Mouse (Mus musculus): ENCODE results near the gene Ube4a. TPM values are rescaled to one million over a fixed set of nuclear protein-coding genes. Genes with fewer than 3 reads are reported as not detected.
A peak's percentile ranks its signal among the peaks of the same experiment; 100 is the strongest.

Gene Ube4a
- polyA plus RNA-seq (2012; rRNA removed): 6.1 and 7.6 TPM in 2 replicates
- polyA plus RNA-seq (2014; fragmentation: Nextera tagmentation; extraction: Ambion mirVana): 11.6 and 13.1 TPM in 2 replicates

- TF ChIP-seq CTCF (IDR thresholded peaks at IDR 0.05; ENCODE audit: low read depth): no peak
- no peak for TF ChIP-seq EP300 (IDR thresholded peaks at IDR 0.05; ENCODE audit: low read depth)
- WGBS (ENCODE audit: insufficient replicate concordance): under 1% methylated on average over 39 of the region's 39 CpGs
- peak within 1 kb of the TSS; percentile 65 for H3K27ac ChIP-seq
These were observed at the start of gene Ube4a for GRCm38 (mm10) chr9:44965126-44965832. TSS of gene Ube4a (minus strand) at chr9:44965600.

GRCm38 (mm10) chr9:45014879-45015278 lies 49.5 kb upstream of the Ube4a start:
- Histone ChIP-seq H3K4me3 (ENCODE audit: insufficient read depth in 1 of 2, low read depth in 2 of 2, low read length in 2 of 2) (no peak overlapping the region), H3K9ac (replicated peaks) (no peak overlapping the region), H3K9me3 (ENCODE audit: control insufficient read depth, low read length) (no peaks in the 10 kb centered on the region), H3K36me3 (replicated peaks; ENCODE audit: control insufficient read depth, insufficient read depth, low read depth) (no peaks in the 10 kb centered on the region), H3K4me2 (ENCODE audit: low read depth) (no peak overlapping the region), H3K27me3 (ENCODE audit: control insufficient read depth, insufficient read depth, low read length) (no peaks in the 10 kb centered on the region), H3K27ac (no peak overlapping the region), H3K4me1 (replicated peaks; ENCODE audit: control insufficient read depth in 2 of 2, insufficient read depth in 2 of 2, low read length in 1 of 2) (no peaks in the 10 kb centered on the region)
- 32% methylated on average over 2 of the region's 2 CpGs for WGBS (ENCODE audit: insufficient replicate concordance)
- no peak for DNase-seq (ENCODE audit: low read depth in 3 of 3, low spot score in 3 of 3)
- no peak for ATAC-seq (ENCODE audit: insufficient read depth)
- peak; percentile 12; the same call in 1 of the 2 replicates for TF ChIP-seq CTCF (IDR thresholded peaks at IDR 0.05; ENCODE audit: low read depth)
- no peak for TF ChIP-seq EP300 (IDR thresholded peaks at IDR 0.05; ENCODE audit: low read depth)

More at GRCm38 (mm10) chr9:44965126-44965832, at the start of gene Ube4a:
- Histone ChIP-seq H3K36me3 (replicated peaks; ENCODE audit: control insufficient read depth, insufficient read depth, low read depth) (no peaks in the 10 kb centered on the region; the same call in none of the 2 replicates), H3K4me2 (ENCODE audit: low read depth) (peak within 1 kb of the TSS; percentile 91), H3K9ac (replicated peaks) (peak within 1 kb of the TSS; percentile 85), H3K4me3 (ENCODE audit: insufficient read depth in 1 of 2, low read depth in 2 of 2, low read length in 2 of 2) (peak within 1 kb of the TSS; percentile 73 to 100), H3K27me3 (ENCODE audit: control insufficient read depth, insufficient read depth, low read length) (no peaks in the 10 kb centered on the region), H3K9me3 (ENCODE audit: control insufficient read depth, low read length) (no peaks in the 10 kb centered on the region), H3K4me1 (replicated peaks; ENCODE audit: control insufficient read depth in 2 of 2, insufficient read depth in 2 of 2, low read length in 1 of 2) (peaks cover 13 to 17% of the 10 kb centered on the region in 2 experiments)
- DNase-seq (ENCODE audit: low read depth in 3 of 3, low spot score in 3 of 3) (peak; percentile 97 to 98 (median 98)), ATAC-seq (ENCODE audit: insufficient read depth) (peak; percentile 95)

- no peak for ATAC-seq (ENCODE audit: insufficient read depth)
- Histone ChIP-seq H3K9ac (replicated peaks) (no peak overlapping the region), H3K4me2 (ENCODE audit: low read depth) (no peak overlapping the region), H3K27ac (no peak overlapping the region), H3K4me1 (replicated peaks; ENCODE audit: control insufficient read depth in 2 of 2, insufficient read depth in 2 of 2, low read length in 1 of 2) (no peaks in the 10 kb centered on the region), H3K27me3 (ENCODE audit: control insufficient read depth, insufficient read depth, low read length) (no peaks in the 10 kb centered on the region; the same call in 1 of the 2 replicates), H3K36me3 (replicated peaks; ENCODE audit: control insufficient read depth, insufficient read depth, low read depth) (no peaks in the 10 kb centered on the region), H3K4me3 (ENCODE audit: insufficient read depth in 1 of 2, low read depth in 2 of 2, low read length in 2 of 2) (no peak overlapping the region), H3K9me3 (ENCODE audit: control insufficient read depth, low read length) (no peaks in the 10 kb centered on the region)
- 39% methylated on average over 6 of the region's 6 CpGs for whole genome bisulfite sequencing (ENCODE audit: insufficient replicate concordance)
- TF ChIP-seq CTCF (IDR thresholded peaks at IDR 0.05; ENCODE audit: low read depth) (no peak), EP300 (IDR thresholded peaks at IDR 0.05; ENCODE audit: low read depth) (no peak)
- DNase-seq (ENCODE audit: low read depth in 3 of 3, low spot score in 3 of 3): no peak
These were observed 45.9 kb upstream of the Ube4a start for GRCm38 (mm10) chr9:45011291-45011690.

- H3K27me3 ChIP-seq (ENCODE audit: control insufficient read depth, insufficient read depth, low read length): no peaks in the 10 kb centered on the region; the same call in 1 of the 2 replicates
- no peaks in the 10 kb centered on the region for H3K36me3 ChIP-seq (replicated peaks; ENCODE audit: control insufficient read depth, insufficient read depth, low read depth)
- H3K4me2 ChIP-seq (ENCODE audit: low read depth): no peak overlapping the region
- no peaks in the 10 kb centered on the region for H3K4me1 ChIP-seq (replicated peaks; ENCODE audit: control insufficient read depth in 2 of 2, insufficient read depth in 2 of 2, low read length in 1 of 2)
- no peak for DNase-seq (ENCODE audit: low read depth in 3 of 3, low spot score in 3 of 3)
- TF ChIP-seq CTCF (IDR thresholded peaks at IDR 0.05; ENCODE audit: low read depth) (no peak), EP300 (IDR thresholded peaks at IDR 0.05; ENCODE audit: low read depth) (no peak)
- H3K4me3 ChIP-seq (ENCODE audit: insufficient read depth in 1 of 2, low read depth in 2 of 2, low read length in 2 of 2): no peak overlapping the region
- ATAC-seq (ENCODE audit: insufficient read depth): no peak
- no peak overlapping the region for H3K27ac ChIP-seq
- no peaks in the 10 kb centered on the region for H3K9me3 ChIP-seq (ENCODE audit: control insufficient read depth, low read length)
- no peak overlapping the region for H3K9ac ChIP-seq (replicated peaks)
- 35% methylated on average over 4 of the region's 4 CpGs for WGBS (ENCODE audit: insufficient replicate concordance)
These were observed 45.1 kb upstream of the Ube4a start for GRCm38 (mm10) chr9:45010461-45010860.

Data from liver, embryonic 14.5 days (tissue).